Mouse (Mus musculus) lung, embryonic 14.5 days (tissue): ENCODE measurements at regions not wholly inside any gene's neighbourhood (a gene's known extent, or its start where the extent isn't known, plus 50 kb on each side); places are given as distances from the start of the nearest gene placed in this dataset.

Source experiments
- ATAC-seq: fragments of 200-750 bp; cut with Nextera tagmentation; 2 replicates; pipeline ENCODE4 v1.8.0; 2017; ENCODE audit warnings: mild to moderate bottlenecking, moderate TSS enrichment, moderate library complexity; ENCODE audit not compliant: insufficient read depth
- DNase-seq: peaks from one replicate; pipeline ENCODE4 v3.0.0-alpha.2; 2015
- H3K27ac ChIP-seq: fragments of 300-500 bp; sonication (generic); 2 replicates; pipeline ENCODE4 v1.5.1; 2014; ENCODE audit warnings: low read depth, mild to moderate bottlenecking, moderate library complexity
- H3K27me3 ChIP-seq: fragments of 300-500 bp; sonication (generic); 2 replicates; pipeline ENCODE4 v1.6.1; 2014; ENCODE audit warnings: low read length, control low read depth; ENCODE audit not compliant: insufficient read depth
- H3K36me3 ChIP-seq: fragments of 300-500 bp; sonication (generic); 2 replicates; pipeline ENCODE4 v1.6.1; 2014; ENCODE audit warnings: control low read depth; ENCODE audit not compliant: insufficient read depth
- H3K4me1 ChIP-seq: fragments of 300-500 bp; sonication (generic); 2 replicates; pipeline ENCODE4 v1.6.1; 2014; ENCODE audit warnings: antibody characterized with exemption, control low read depth; ENCODE audit not compliant: insufficient read depth
- H3K4me2 ChIP-seq: fragments of 300-500 bp; sonication (generic); 2 replicates; pipeline ENCODE4 v1.6.1; 2014; ENCODE audit warnings: mild to moderate bottlenecking
- H3K4me3 ChIP-seq: fragments of 300-500 bp; sonication (generic); 2 replicates; pipeline ENCODE4 v1.5.1; 2014; ENCODE audit warnings: low read depth, low read length
- H3K9ac ChIP-seq: fragments of 300-500 bp; sonication (generic); 2 replicates; pipeline ENCODE4 v1.6.1; 2014
- H3K9me3 ChIP-seq: fragments of 300-500 bp; sonication (generic); 2 replicates; pipeline ENCODE4 v1.6.1; 2016; ENCODE audit warnings: low read depth, low read length, control low read depth
- CTCF ChIP-seq: IDR thresholded peaks from 2 replicates; pipeline ENCODE4 v1.5.1; 2016; ENCODE audit warnings: antibody characterized with exemption, low read depth
- WGBS: fragments of 180-500 bp; shearing (Covaris S2); extraction: QIAGEN DNeasy Blood & Tissue Kit; methylation state at CpG from one replicate; pipeline ENCODE4 v1.1.7; 2014; 5-methylcytosine and 5-hydroxymethylcytosine counted together

DNA sequence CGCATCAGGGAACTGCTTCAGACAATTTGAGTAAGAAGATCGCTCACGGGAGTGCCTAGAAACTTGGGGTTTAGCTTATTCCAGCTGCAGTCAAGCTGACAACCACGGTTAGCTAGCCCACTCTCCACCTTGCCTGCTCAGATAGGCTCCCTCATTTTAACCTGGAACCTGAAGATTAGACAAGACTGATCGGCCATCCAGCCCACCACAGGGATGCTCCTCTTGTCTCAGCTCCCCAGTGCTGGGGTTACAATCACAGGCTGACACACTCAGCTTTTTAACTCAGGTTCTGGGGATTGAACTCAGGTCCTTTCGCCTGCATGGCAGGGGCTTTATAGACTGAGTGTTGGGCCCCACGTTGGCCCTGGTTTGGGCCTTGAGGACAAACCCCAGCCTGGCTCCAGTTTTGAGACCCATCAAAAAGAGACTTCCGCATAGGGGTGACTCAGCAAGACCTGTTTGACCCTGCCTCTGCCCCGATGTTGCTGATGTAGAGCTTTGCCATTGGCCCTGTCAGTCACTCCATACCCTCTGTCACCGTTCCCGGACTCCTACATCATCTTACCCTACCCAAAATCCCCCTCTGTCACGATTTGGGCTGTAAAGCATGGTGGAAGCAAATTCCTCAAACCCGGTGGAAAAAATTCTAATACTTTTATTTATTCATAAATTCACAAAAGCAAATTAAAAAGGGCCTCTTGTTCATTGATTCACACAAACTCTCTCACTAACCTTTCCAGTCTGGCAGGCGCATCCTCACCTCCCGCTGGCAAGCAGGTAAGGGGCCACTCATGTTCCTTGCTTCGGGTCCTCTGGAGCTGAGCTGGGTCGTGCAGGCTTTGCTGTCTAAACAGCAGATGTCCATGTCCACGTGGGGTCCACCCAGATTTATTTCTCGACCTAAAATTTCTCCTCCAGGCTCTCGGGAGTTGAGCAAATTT, 67.6 kb upstream of the Vrk1 start:
- 65% methylated on average over 20 of the region's 20 CpGs for WGBS
- H3K4me1 ChIP-seq = no peaks in the 10 kb centered on the region
- ATAC-seq (no peak), DNase-seq (no peak)
- no peaks in the 10 kb centered on the region for H3K36me3 ChIP-seq
- no peak overlapping the region for H3K4me2 ChIP-seq
- H3K4me3 ChIP-seq = no peak overlapping the region
- no peak overlapping the region for H3K27ac ChIP-seq
- TF ChIP-seq CTCF = no peak
- H3K27me3 ChIP-seq = no peaks in the 10 kb centered on the region
- no peaks in the 10 kb centered on the region for H3K9me3 ChIP-seq
- no peak overlapping the region for H3K9ac ChIP-seq

DNA sequence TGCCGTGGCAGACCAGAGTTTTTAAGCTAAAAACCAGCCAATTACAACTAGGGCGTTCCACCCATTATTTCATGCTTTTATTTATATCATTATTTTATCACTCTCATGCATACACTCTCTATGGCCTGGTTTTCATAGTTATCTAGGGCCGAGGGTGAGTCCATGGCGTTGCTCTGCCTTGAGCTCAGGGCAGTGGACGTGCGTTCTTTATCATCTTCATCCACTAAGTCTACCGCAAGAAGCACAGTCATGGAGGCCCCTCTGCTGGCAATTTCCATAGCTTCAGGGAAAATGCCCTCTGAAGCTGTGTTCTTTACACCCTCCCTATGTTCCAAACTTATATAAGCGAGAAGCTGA, 67.0 kb upstream of the Vrk1 start:
- ATAC-seq = no peak
- Histone ChIP-seq H3K27me3 (no peaks in the 10 kb centered on the region), H3K9me3 (no peaks in the 10 kb centered on the region), H3K4me1 (no peaks in the 10 kb centered on the region), H3K4me2 (no peak overlapping the region), H3K9ac (no peak overlapping the region), H3K4me3 (no peak overlapping the region), H3K27ac (no peak overlapping the region), H3K36me3 (no peaks in the 10 kb centered on the region)
- 81% methylated on average over 8 of the region's 8 CpGs for WGBS
- TF ChIP-seq CTCF = no peak
- DNase-seq = no peak

DNA sequence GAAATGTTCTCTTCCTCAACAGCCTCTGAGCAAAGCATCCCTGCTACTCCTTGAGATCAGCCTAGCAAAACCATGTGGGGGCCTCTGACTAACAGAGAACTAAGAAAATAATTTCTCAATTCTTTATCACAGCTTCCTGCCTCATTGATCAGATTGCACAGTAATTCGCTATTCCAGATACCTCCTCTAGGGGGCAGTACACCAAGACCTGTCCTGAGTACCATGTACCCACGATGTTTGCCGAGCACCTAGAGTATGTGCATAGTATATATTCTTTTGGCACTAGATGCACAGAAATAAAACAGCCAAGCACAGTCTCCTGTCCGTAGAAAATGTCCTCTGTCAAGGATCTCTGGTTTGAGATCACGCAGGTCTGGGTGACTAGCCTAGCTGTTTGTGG, 62.7 kb upstream of the Vrk1 start:
- H3K9me3 ChIP-seq = no peaks in the 10 kb centered on the region
- no peak overlapping the region for H3K4me2 ChIP-seq
- DNase-seq (no peak), ATAC-seq (no peak)
- no peaks in the 10 kb centered on the region for H3K27me3 ChIP-seq
- no peak overlapping the region for H3K27ac ChIP-seq
- no peaks in the 10 kb centered on the region for H3K4me1 ChIP-seq
- H3K4me3 ChIP-seq = no peak overlapping the region
- H3K36me3 ChIP-seq = no peaks in the 10 kb centered on the region
- peak; percentile 38; the same call in 1 of the 2 replicates for TF ChIP-seq CTCF
- 56% methylated on average over 5 of the region's 5 CpGs for WGBS
- no peak overlapping the region for H3K9ac ChIP-seq

DNA sequence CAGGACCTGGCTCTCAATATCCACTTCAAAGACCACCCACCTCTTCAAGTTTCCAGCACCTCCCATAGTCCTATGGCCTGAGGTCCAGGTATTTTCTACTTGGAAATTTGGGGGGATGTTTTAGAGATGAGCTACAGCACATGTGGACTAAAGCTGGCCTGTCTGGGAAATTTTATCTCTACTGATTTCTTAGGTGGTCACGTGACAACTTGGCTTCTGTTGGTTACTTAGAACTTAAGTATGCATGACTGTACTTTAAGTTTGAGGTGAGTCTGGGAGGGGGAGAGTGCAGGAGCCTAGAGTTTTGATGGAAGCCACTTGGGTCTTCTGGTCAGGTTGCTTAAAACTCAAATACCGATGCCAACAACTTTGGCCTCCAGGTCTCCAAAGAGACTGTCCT, 61.7 kb upstream of the Vrk1 start:
- Histone ChIP-seq H3K4me1 (no peaks in the 10 kb centered on the region), H3K9ac (no peak overlapping the region), H3K4me2 (no peak overlapping the region), H3K36me3 (no peaks in the 10 kb centered on the region), H3K4me3 (no peak overlapping the region), H3K9me3 (no peaks in the 10 kb centered on the region), H3K27me3 (no peaks in the 10 kb centered on the region), H3K27ac (no peak overlapping the region)
- TF ChIP-seq CTCF = no peak
- ATAC-seq (no peak), DNase-seq (no peak)
- 78% methylated on average over 2 of the region's 2 CpGs for WGBS

DNA sequence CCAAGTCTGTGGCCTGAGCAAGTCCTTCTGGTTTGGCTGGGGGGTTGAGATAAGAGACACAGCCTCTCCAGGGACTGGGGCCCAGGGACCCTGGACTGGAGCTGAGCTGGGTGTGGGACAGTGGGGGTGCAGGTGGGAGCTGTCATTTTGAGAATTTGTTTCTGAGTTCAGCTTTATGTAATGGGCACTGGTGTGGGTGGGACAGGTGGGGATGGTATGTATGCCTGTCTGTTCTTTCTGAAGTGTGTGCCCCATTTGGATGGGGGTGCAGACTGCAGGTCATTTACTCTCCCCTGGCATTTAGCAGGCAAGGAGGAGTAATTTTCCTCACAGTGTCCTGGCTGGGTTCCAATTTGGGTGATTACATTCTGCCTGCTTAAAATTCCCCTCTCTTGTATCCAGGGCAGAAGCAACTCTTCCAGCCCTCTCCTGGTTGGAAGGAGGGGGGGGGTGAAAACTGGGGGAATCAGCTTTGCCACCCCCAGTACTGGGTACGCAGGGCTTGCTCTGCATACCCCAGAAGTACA, 54.2 kb upstream of the Vrk1 start:
- DNase-seq = peak; percentile 50
- H3K9me3 ChIP-seq = no peaks in the 10 kb centered on the region

DNA sequence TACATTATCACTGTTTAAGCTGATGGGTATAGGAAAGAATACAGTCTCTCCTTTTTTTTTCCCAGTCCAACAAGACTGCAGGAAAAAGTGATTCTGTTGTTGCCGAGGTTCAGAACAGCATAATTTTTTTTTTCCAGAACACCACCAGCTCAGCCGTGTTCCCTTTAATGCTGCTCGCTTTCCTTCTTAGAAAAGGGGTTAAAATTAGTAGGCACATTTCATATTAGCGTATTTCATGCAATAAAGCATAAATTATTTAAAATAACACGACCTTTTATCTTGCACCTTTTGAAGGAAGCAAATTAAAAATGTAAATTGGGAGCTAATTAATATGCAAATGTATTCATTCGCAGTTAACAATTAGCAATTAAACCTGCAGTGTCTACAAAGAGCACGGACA, 50.3 kb upstream of the Vrk1 start:
- Histone ChIP-seq H3K4me3 (no peak overlapping the region), H3K4me2 (no peak overlapping the region), H3K36me3 (no peaks in the 10 kb centered on the region), H3K9ac (no peak overlapping the region), H3K27me3 (peaks cover 29% of the 10 kb centered on the region), H3K27ac (no peak overlapping the region), H3K9me3 (no peaks in the 10 kb centered on the region), H3K4me1 (no peaks in the 10 kb centered on the region)
- 57% methylated on average over 7 of the region's 7 CpGs for WGBS
- no peak for TF ChIP-seq CTCF
- DNase-seq = no peak
- no peak for ATAC-seq

More for the DNA sequence above, 54.2 kb upstream of the Vrk1 start:
- ATAC-seq = no peak
- WGBS = 72% methylated on average over 1 of the region's 1 CpGs
- Histone ChIP-seq H3K27me3 (peaks cover 15% of the 10 kb centered on the region), H3K4me1 (no peaks in the 10 kb centered on the region), H3K9ac (no peak overlapping the region), H3K4me2 (no peak overlapping the region), H3K27ac (no peak overlapping the region), H3K4me3 (no peak overlapping the region), H3K36me3 (no peaks in the 10 kb centered on the region)
- no peak for TF ChIP-seq CTCF
